Mouse (Mus musculus) forebrain, embryonic 16.5 days (tissue): ENCODE results near the gene Phlpp2. TPM values are rescaled to one million over a fixed set of nuclear protein-coding genes. Genes with fewer than 3 reads are reported as not detected.

Experiments
- ATAC-seq: fragments of 200-750 bp; cut with Nextera tagmentation; 2 replicates; pipeline ENCODE4 v1.8.0; 2017; ENCODE audit warnings: mild to moderate bottlenecking, moderate library complexity
- H3K27ac ChIP-seq: fragments of 300-500 bp; sonication (generic); 2 replicates; pipeline ENCODE4 v1.5.1; 2014; ENCODE audit warnings: low read length, control low read depth
- H3K27me3 ChIP-seq: fragments of 300-500 bp; sonication (generic); replicated peaks from 2 replicates; pipeline ENCODE4 v1.6.1; 2014; ENCODE audit warnings: low read length; ENCODE audit not compliant: control insufficient read depth, insufficient read depth
- H3K36me3 ChIP-seq: fragments of 300-500 bp; sonication (generic); 2 replicates; pipeline ENCODE4 v1.6.1; 2014; ENCODE audit not compliant: control insufficient read depth, insufficient read depth
- H3K4me1 ChIP-seq: fragments of 300-500 bp; sonication (generic); replicated peaks from 2 replicates; pipeline ENCODE4 v1.6.1; 2014; ENCODE audit warnings: low read length; ENCODE audit not compliant: control insufficient read depth, insufficient read depth
- H3K4me2 ChIP-seq: fragments of 300-500 bp; sonication (generic); 2 replicates; pipeline ENCODE4 v1.6.1; 2014; ENCODE audit warnings: mild to moderate bottlenecking, low read length, control low read depth
- H3K4me3 ChIP-seq: fragments of 300-500 bp; sonication (generic); replicated peaks from 2 replicates; pipeline ENCODE4 v1.5.1; 2014; ENCODE audit warnings: mild to moderate bottlenecking, low read length, control low read depth
- H3K9ac ChIP-seq: fragments of 300-500 bp; sonication (generic); replicated peaks from 2 replicates; pipeline ENCODE4 v1.6.1; 2014; ENCODE audit warnings: low read depth, low read length, control low read depth
- H3K9me3 ChIP-seq: fragments of 300-500 bp; sonication (generic); 2 replicates; pipeline ENCODE4 v1.6.1; 2016; ENCODE audit warnings: low read length; ENCODE audit not compliant: control insufficient read depth
- WGBS: fragments of 180-500 bp; shearing (Covaris S2); extraction: QIAGEN DNeasy Blood & Tissue Kit; methylation state at CpG from one replicate; pipeline ENCODE4 v1.1.7; 2014; 5-methylcytosine and 5-hydroxymethylcytosine counted together
- polyA plus RNA-seq: library from polyadenylated mRNA; unstranded; fragments of >200 nt; fragmentation: Nextera tagmentation; extraction: Ambion mirVana; gene quantifications from 2 replicates; pipeline ENCODE4 v1.2.1, GENCODE M21; 2015

The Phlpp2 gene
- 3.8 and 4.0 TPM in 2 replicates for polyA plus RNA-seq

GRCm38 (mm10) chr8:109868003-109868679, at the start of gene Phlpp2:
Gene Phlpp2, plus strand, starts transcription at chr8:109868542.
- ATAC-seq, result peak; percentile 97
- under 1% methylated on average over 41 of the region's 42 CpGs for WGBS

GRCm38 (mm10) chr8:109823561-109823960, 44.8 kb upstream of the Phlpp2 start:
- Histone ChIP-seq H3K36me3 (no peaks in the 10 kb centered on the region), H3K9me3 (no peaks in the 10 kb centered on the region), H3K27ac (no peak overlapping the region), H3K4me3 (no peak overlapping the region), H3K27me3 (no peaks in the 10 kb centered on the region), H3K4me1 (0 out of 2 replicates have a peak, but pooled peaks cover 2% of the 10 kb centered on the region), H3K9ac (no peak overlapping the region), H3K4me2 (no peak overlapping the region)
- no peak for ATAC-seq
- WGBS, result 93% methylated on average over 2 of the region's 2 CpGs

More at GRCm38 (mm10) chr8:109868003-109868679, at the start of gene Phlpp2:
- H3K4me1 ChIP-seq, result peaks cover 11% of the 10 kb centered on the region
- peak within 1 kb of the TSS; percentile 82 for H3K9ac ChIP-seq
- H3K4me2 ChIP-seq, result peak within 1 kb of the TSS; percentile 56
- peak within 1 kb of the TSS; percentile 84 for H3K27ac ChIP-seq
- H3K36me3 ChIP-seq, result no peaks in the 10 kb centered on the region
- H3K9me3 ChIP-seq, result no peaks in the 10 kb centered on the region
- H3K27me3 ChIP-seq, result no peaks in the 10 kb centered on the region
- H3K4me3 ChIP-seq, result peak within 1 kb of the TSS; percentile 87

GRCm38 (mm10) chr8:109839822-109840221, 28.5 kb upstream of the Phlpp2 start:
- Histone ChIP-seq H3K4me3 (no peak overlapping the region), H3K27me3 (no peaks in the 10 kb centered on the region), H3K27ac (no peak overlapping the region), H3K9ac (no peak overlapping the region), H3K4me1 (no peaks in the 10 kb centered on the region), H3K9me3 (no peaks in the 10 kb centered on the region), H3K4me2 (no peak overlapping the region), H3K36me3 (0 out of 2 replicates have a peak, but pooled peaks cover 4% of the 10 kb centered on the region)
- no peak for ATAC-seq
- WGBS, result 93% methylated on average over 2 of the region's 2 CpGs

- no peaks in the 10 kb centered on the region for H3K9me3 ChIP-seq
- H3K36me3 ChIP-seq, result peaks cover 7% of the 10 kb centered on the region; the same call in 1 of the 2 replicates
- H3K9ac ChIP-seq, result no peak overlapping the region
- H3K27me3 ChIP-seq, result no peaks in the 10 kb centered on the region
- no peak overlapping the region for H3K27ac ChIP-seq
- ATAC-seq, result no peak
- no peak overlapping the region for H3K4me2 ChIP-seq
- 92% methylated on average over 1 of the region's 1 CpGs for WGBS
- no peaks in the 10 kb centered on the region for H3K4me1 ChIP-seq
- no peak overlapping the region for H3K4me3 ChIP-seq
Measured at GRCm38 (mm10) chr8:109842468-109842867, 25.9 kb upstream of the Phlpp2 start.

GRCm38 (mm10) chr8:109847866-109848265, 20.5 kb upstream of the Phlpp2 start:
- Histone ChIP-seq H3K4me3 (no peak overlapping the region), H3K36me3 (peaks cover 29% of the 10 kb centered on the region), H3K27ac (no peak overlapping the region), H3K9ac (no peak overlapping the region), H3K4me2 (no peak overlapping the region), H3K4me1 (no peaks in the 10 kb centered on the region), H3K9me3 (no peaks in the 10 kb centered on the region), H3K27me3 (no peaks in the 10 kb centered on the region)
- ATAC-seq, result no peak
- WGBS, result 88% methylated on average over 2 of the region's 2 CpGs

- H3K27ac ChIP-seq, result no peak overlapping the region
- no peak overlapping the region for H3K9ac ChIP-seq
- H3K4me1 ChIP-seq, result no peaks in the 10 kb centered on the region
- H3K36me3 ChIP-seq, result peaks cover 29% of the 10 kb centered on the region
- no peak overlapping the region for H3K4me3 ChIP-seq
- 87% methylated on average over 3 of the region's 3 CpGs for WGBS
- no peaks in the 10 kb centered on the region for H3K27me3 ChIP-seq
- ATAC-seq, result no peak
- no peak overlapping the region for H3K4me2 ChIP-seq
- no peaks in the 10 kb centered on the region for H3K9me3 ChIP-seq
Measured at GRCm38 (mm10) chr8:109848981-109849380, 19.4 kb upstream of the Phlpp2 start.

- H3K4me1 ChIP-seq, result no peaks in the 10 kb centered on the region
- H3K36me3 ChIP-seq, result peaks cover 34% of the 10 kb centered on the region
- no peaks in the 10 kb centered on the region for H3K27me3 ChIP-seq
- H3K4me3 ChIP-seq, result no peak overlapping the region
- no peak for ATAC-seq
- WGBS, result 38% methylated on average over 6 of the region's 6 CpGs
- H3K27ac ChIP-seq, result no peak overlapping the region
- no peaks in the 10 kb centered on the region for H3K9me3 ChIP-seq
- no peak overlapping the region for H3K4me2 ChIP-seq
- H3K9ac ChIP-seq, result no peak overlapping the region
Measured at GRCm38 (mm10) chr8:109853423-109853822, 14.9 kb upstream of the Phlpp2 start.

- no peak overlapping the region for H3K27ac ChIP-seq
- H3K4me2 ChIP-seq, result no peak overlapping the region
- no peaks in the 10 kb centered on the region for H3K4me1 ChIP-seq
- H3K36me3 ChIP-seq, result peaks cover 34% of the 10 kb centered on the region
- H3K4me3 ChIP-seq, result no peak overlapping the region
- no peak for ATAC-seq
- H3K9ac ChIP-seq, result no peak overlapping the region
- WGBS, result 93% methylated on average over 4 of the region's 4 CpGs
- no peaks in the 10 kb centered on the region for H3K27me3 ChIP-seq
- no peaks in the 10 kb centered on the region for H3K9me3 ChIP-seq
Measured at GRCm38 (mm10) chr8:109854522-109854921, 13.8 kb upstream of the Phlpp2 start.

- Histone ChIP-seq H3K4me2 (no peak overlapping the region), H3K36me3 (peaks cover 32% of the 10 kb centered on the region), H3K4me1 (no peaks in the 10 kb centered on the region), H3K9me3 (no peaks in the 10 kb centered on the region), H3K9ac (no peak overlapping the region), H3K27ac (no peak overlapping the region), H3K27me3 (no peaks in the 10 kb centered on the region), H3K4me3 (no peak overlapping the region)
- no peak for ATAC-seq
- 96% methylated on average over 6 of the region's 6 CpGs for WGBS
Measured at GRCm38 (mm10) chr8:109855451-109855850, 12.9 kb upstream of the Phlpp2 start.
